Mouse (Mus musculus) neural tube, embryonic 13.5 days (tissue): Measurements from ENCODE around the gene Zfp202. TPM values are rescaled to one million over a fixed set of nuclear protein-coding genes. Genes with fewer than 3 reads are reported as not detected.
"Not testable (repeated sequence)": the region's sequence is repeated elsewhere in the genome, so short reads cannot be mapped to it uniquely, and the experiment has no call there.

Source experiments
- ATAC-seq: fragments of 200-750 bp; cut with Nextera tagmentation; 2 replicates; pipeline ENCODE4 v1.8.0; 2017; ENCODE audit warnings: low read depth, mild to moderate bottlenecking, moderate TSS enrichment, moderate library complexity
- H3K27ac ChIP-seq: fragments of 300-500 bp; sonication (generic); replicated peaks from 2 replicates; pipeline ENCODE4 v1.5.1; 2015; ENCODE audit warnings: moderate library complexity, mild to moderate bottlenecking, inconsistent platforms
- H3K27me3 ChIP-seq: fragments of 300-500 bp; sonication (generic); 2 replicates; pipeline ENCODE4 v1.6.1; 2015; ENCODE audit warnings: mild to moderate bottlenecking, inconsistent platforms
- H3K36me3 ChIP-seq: fragments of 300-500 bp; sonication (generic); 2 replicates; pipeline ENCODE4 v1.6.1; 2015; ENCODE audit warnings: mild to moderate bottlenecking, inconsistent platforms
- H3K4me1 ChIP-seq: fragments of 300-500 bp; sonication (generic); replicated peaks from 2 replicates; pipeline ENCODE4 v1.6.1; 2015; ENCODE audit warnings: inconsistent platforms
- H3K4me2 ChIP-seq: fragments of 300-500 bp; sonication (generic); 2 replicates; pipeline ENCODE4 v1.6.1; 2015; ENCODE audit warnings: inconsistent platforms, mild to moderate bottlenecking, moderate library complexity
- H3K4me3 ChIP-seq: fragments of 300-500 bp; sonication (generic); 2 replicates; pipeline ENCODE4 v1.5.1; 2015; ENCODE audit warnings: mild to moderate bottlenecking, inconsistent platforms
- H3K9ac ChIP-seq: fragments of 300-500 bp; sonication (generic); 2 replicates; pipeline ENCODE4 v1.6.1; 2015; ENCODE audit warnings: moderate library complexity, mild to moderate bottlenecking, inconsistent platforms
- H3K9me3 ChIP-seq: fragments of 300-500 bp; sonication (generic); 2 replicates; pipeline ENCODE4 v1.6.1; 2016; ENCODE audit warnings: inconsistent platforms
- WGBS: fragments of 180-500 bp; shearing (Covaris S2); methylation state at CpG from one replicate; pipeline ENCODE4 v1.1.7; 2015; 5-methylcytosine and 5-hydroxymethylcytosine counted together
- polyA plus RNA-seq: library from polyadenylated mRNA; unstranded; fragments of >200 nt; fragmentation: Nextera tagmentation; extraction: Ambion mirVana; gene quantifications from 2 replicates; pipeline ENCODE4 v1.2.1, GENCODE M21; 2015

The Zfp202 gene
- 8.2 and 9.2 TPM in 2 replicates for polyA plus RNA-seq

DNA sequence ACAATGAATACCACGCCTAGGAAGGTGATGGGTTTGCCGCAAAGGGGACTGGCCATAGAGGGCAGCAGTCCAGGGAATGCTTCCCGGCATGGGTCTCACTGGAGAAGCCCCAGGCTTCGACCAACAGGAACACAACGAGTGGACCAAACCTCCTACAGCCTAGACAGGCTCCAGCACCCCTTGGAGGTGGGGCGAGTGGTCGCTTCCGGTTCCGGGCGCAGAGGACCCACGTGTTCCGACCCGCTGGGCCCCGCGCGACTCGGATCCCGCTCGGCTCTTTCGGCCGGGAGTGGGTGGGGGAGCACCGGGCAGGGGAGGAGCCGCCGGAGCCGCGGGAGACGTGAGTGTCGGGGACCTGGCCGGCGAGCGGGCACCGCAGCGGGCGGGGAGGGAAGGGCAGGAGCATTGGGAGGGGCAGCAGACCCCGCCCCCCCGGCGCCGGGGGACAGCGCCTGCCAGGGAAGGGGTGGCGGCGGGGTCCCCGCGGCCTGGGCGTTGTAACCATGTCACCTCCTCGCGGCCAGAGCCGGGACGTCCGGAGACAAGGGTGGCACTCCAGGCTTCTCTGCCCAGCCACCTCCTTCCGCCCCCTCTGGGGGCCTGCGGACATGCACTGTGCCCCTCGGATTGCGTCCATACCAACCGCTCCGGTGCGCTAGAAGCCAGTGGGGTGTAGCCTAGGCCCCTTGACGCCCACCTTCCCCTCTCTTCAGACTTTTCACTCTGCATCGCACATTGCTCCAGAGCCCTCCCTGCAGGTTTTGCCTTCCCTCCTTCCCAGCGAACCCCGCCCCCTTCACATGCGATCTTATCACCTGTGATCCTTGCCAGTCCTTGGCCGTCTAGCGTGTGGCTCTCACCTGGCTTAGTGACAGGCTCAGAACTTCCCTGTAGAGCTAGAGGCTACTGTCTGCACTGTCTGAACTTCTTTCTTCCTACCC, at the start of gene Zfp202:
Zfp202 (plus strand) TSS at position 219 of the 941 bp plus-strand sequence.
- under 1% methylated on average over 44 of the region's 63 CpGs for WGBS
- Histone ChIP-seq H3K36me3 (no peaks in the 10 kb centered on the region), H3K27ac (peak within 1 kb of the TSS; percentile 74), H3K4me2 (peak within 1 kb of the TSS; percentile 68), H3K4me3 (peak within 1 kb of the TSS; percentile 83), H3K4me1 (peaks cover 20% of the 10 kb centered on the region), H3K9me3 (no peaks in the 10 kb centered on the region), H3K9ac (peak within 1 kb of the TSS; percentile 90), H3K27me3 (no peaks in the 10 kb centered on the region)
- peak; percentile 98 for ATAC-seq

DNA sequence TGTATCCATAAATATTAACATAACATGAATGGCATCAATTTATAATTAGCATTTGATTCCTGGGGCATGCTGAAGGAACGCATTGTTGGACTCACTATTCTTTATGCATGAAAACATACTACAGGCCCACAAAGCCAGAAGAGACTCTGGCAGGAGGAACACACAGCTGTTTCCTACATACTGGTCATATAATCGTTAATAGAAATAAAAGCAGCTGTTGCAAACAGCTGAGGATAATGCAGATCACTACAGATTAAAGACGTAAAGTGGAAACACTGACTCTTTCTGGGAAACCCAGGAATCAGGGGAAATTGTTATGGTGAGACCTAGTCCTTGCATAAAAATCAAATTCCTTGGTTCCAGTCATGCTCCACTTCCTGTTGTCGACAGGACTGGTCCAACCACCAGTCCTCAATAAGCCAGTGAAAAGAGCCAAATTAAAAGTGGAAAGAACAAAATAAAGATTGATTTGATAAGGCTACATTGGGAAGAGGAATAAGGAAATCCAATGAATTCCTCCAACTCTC, 36.9 kb upstream of the Zfp202 start:
- H3K4me2 ChIP-seq = no peak overlapping the region
- no peaks in the 10 kb centered on the region for H3K9me3 ChIP-seq
- 77% methylated on average over 4 of the region's 4 CpGs for WGBS
- H3K4me3 ChIP-seq = no peak overlapping the region
- no peak overlapping the region for H3K9ac ChIP-seq
- ATAC-seq = no peak
- no peaks in the 10 kb centered on the region for H3K4me1 ChIP-seq
- no peaks in the 10 kb centered on the region for H3K27me3 ChIP-seq
- no peak overlapping the region for H3K27ac ChIP-seq
- no peaks in the 10 kb centered on the region for H3K36me3 ChIP-seq

GRCm38 (mm10) chr9:40166446-40166845, 25.7 kb upstream of the Zfp202 start:
- WGBS = 97% methylated on average over 1 of the region's 1 CpGs
- H3K27me3 ChIP-seq = no peaks in the 10 kb centered on the region

DNA sequence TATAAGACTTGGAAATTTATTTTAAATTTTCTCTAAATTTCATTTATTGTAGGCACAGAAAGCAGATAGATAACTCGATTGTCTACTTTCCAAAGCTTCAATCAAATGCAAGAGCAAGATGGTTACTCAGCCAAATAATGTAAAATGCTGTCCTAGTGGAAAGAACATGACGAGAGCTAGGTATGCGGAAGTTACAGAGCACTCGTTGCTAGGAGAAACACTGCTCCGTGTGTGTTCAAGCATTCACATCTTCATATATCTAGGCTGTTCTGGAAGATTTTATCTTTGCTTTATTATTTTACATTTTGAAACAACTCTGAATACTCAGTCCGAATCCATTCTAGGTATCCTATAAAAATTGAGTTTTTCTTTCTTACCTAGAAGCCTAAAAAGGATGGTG, 15.1 kb upstream of the Zfp202 start:
- WGBS = 85% methylated on average over 6 of the region's 6 CpGs
- ATAC-seq = no peak
- H3K4me2 ChIP-seq = no peak overlapping the region
- no peak overlapping the region for H3K27ac ChIP-seq
- no peaks in the 10 kb centered on the region for H3K36me3 ChIP-seq
- H3K9me3 ChIP-seq = no peaks in the 10 kb centered on the region
- H3K4me1 ChIP-seq = no peaks in the 10 kb centered on the region
- H3K27me3 ChIP-seq = no peaks in the 10 kb centered on the region
- no peak overlapping the region for H3K9ac ChIP-seq
- no peak overlapping the region for H3K4me3 ChIP-seq

More at GRCm38 (mm10) chr9:40166446-40166845, 25.7 kb upstream of the Zfp202 start:
- Histone ChIP-seq H3K36me3 (no peaks in the 10 kb centered on the region), H3K4me1 (no peaks in the 10 kb centered on the region), H3K9ac (no peak overlapping the region), H3K4me2 (no peak overlapping the region), H3K4me3 (no peak overlapping the region), H3K27ac (no peak overlapping the region), H3K9me3 (no peaks in the 10 kb centered on the region)
- no peak for ATAC-seq

- H3K27me3 ChIP-seq = no peaks in the 10 kb centered on the region
- WGBS = 89% methylated on average over 5 of the region's 5 CpGs
- H3K9ac ChIP-seq = no peak within 1 kb of the TSS
- H3K4me1 ChIP-seq = no peaks in the 10 kb centered on the region
- H3K9me3 ChIP-seq = no peaks in the 10 kb centered on the region
- no peaks in the 10 kb centered on the region for H3K36me3 ChIP-seq
- ATAC-seq = no peak
- H3K27ac ChIP-seq = no peak within 1 kb of the TSS
- H3K4me2 ChIP-seq = no peak within 1 kb of the TSS
- H3K4me3 ChIP-seq = no peak within 1 kb of the TSS
Measured at GRCm38 (mm10) chr9:40180620-40181019, 11.5 kb upstream of the Zfp202 start, which contains the start of gene Olfr986. Olfr986 (plus strand) TSS chr9:40180920.

GRCm38 (mm10) chr9:40185166-40185565, 7.0 kb upstream of the Zfp202 start:
- H3K4me2 ChIP-seq, H3K9me3 ChIP-seq, H3K9ac ChIP-seq, H3K27me3 ChIP-seq, H3K27ac ChIP-seq, H3K4me1 ChIP-seq, H3K36me3 ChIP-seq, ATAC-seq, H3K4me3 ChIP-seq: not testable (repeated sequence)
- 60% methylated on average over 2 of the region's 2 CpGs for WGBS

DNA sequence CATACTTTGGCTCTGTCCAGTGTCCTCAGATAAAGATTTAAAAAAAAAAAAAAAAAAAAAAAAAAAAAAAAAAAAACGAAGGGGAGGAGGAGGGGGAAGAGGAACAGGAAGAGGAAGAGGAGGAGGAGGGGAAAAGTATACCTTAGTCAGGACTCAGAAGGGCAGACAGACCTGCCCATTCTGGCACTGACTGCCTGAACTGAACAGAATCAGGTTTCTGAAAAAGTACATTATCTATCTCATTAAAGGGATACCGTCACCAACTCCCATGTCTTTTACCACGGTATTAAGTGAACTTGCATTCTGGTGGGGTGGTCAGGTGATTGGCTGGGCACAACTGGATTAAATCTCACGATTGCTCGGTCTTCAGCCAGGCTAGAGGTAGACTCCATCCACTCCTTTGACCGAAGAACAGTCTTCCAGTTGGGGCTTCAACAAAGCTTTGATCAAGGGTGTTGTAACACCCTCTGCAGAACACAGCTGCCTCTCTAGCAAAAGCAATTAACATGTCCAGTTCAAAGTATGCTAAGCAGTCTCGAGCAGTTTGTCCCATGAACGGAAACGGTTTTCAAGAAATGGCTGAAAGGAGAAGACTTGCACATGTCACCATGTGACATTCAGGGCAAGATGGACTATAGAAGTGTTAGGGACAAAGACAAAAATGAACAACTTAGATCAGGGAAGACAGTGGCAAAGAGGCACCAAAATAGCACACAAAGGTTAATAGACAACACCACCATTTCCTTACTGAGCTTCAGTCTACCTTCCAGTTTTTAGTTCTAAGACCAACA, 835 bp upstream of the Zfp202 start:
- H3K9me3 ChIP-seq = no peaks in the 10 kb centered on the region
- peak; percentile 15; the same call in 1 of the 2 replicates for ATAC-seq
- H3K9ac ChIP-seq = peak overlapping the region; percentile 90
- H3K4me3 ChIP-seq = peak overlapping the region; percentile 83
- H3K4me2 ChIP-seq = peak overlapping the region; percentile 68
- no peaks in the 10 kb centered on the region for H3K36me3 ChIP-seq
- 93% methylated on average over 8 of the region's 9 CpGs for WGBS
- no peaks in the 10 kb centered on the region for H3K27me3 ChIP-seq
- H3K4me1 ChIP-seq = peaks cover 20% of the 10 kb centered on the region
- peak overlapping the region; percentile 74; the same call in 1 of the 2 replicates for H3K27ac ChIP-seq

DNA sequence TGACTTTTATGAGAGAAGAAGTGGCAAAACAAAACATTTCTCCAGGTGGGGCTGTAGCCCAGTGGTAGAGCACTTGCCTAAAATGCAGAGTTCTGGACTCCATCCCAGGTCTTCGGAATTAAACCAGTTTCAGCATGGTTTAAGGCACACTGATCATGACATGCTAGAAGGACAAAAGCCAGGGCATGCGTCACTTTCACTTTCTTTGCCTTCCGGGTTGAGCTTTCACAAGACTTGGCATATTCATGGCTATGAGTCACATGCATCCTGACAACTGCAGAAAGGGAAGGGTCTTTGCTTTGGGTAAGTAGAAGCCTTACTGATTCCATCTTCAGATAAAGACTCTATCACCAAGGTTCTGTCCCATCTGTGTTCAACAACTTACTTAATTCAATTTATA, 3.9 kb downstream of the Zfp202 start:
- no peak for ATAC-seq
- Histone ChIP-seq H3K4me1 (peaks cover 20% of the 10 kb centered on the region), H3K27ac (no peak overlapping the region), H3K36me3 (no peaks in the 10 kb centered on the region), H3K4me3 (no peak overlapping the region), H3K9me3 (no peaks in the 10 kb centered on the region), H3K4me2 (no peak overlapping the region), H3K9ac (no peak overlapping the region), H3K27me3 (no peaks in the 10 kb centered on the region)
- 88% methylated on average over 3 of the region's 3 CpGs for WGBS

DNA sequence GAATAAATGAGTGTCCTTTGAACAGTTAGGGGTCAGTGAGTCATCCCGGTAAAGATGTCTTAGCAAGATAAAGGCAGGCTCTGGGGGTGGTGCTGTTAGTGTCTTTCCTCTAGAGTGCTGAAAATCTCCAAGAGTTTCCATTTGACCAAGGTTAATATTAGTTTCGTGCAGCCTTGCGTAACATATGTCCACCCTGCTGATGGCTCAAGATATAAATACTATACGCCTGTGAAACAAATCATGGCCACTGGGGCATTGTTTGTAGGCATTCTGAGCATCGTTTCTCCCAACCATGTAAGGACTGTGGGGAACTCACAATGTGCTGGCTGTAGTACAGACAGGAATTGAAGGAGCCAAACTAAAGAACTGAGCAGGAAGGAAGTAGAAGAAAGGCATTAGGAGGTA, 14.4 kb downstream of the Zfp202 start:
- Histone ChIP-seq H3K9ac (no peak overlapping the region), H3K9me3 (no peaks in the 10 kb centered on the region), H3K27ac (no peak overlapping the region), H3K4me3 (no peak overlapping the region), H3K4me1 (no peaks in the 10 kb centered on the region), H3K36me3 (peaks cover 52% of the 10 kb centered on the region), H3K4me2 (no peak overlapping the region), H3K27me3 (no peaks in the 10 kb centered on the region)
- ATAC-seq = no peak
- 77% methylated on average over 5 of the region's 5 CpGs for WGBS

DNA sequence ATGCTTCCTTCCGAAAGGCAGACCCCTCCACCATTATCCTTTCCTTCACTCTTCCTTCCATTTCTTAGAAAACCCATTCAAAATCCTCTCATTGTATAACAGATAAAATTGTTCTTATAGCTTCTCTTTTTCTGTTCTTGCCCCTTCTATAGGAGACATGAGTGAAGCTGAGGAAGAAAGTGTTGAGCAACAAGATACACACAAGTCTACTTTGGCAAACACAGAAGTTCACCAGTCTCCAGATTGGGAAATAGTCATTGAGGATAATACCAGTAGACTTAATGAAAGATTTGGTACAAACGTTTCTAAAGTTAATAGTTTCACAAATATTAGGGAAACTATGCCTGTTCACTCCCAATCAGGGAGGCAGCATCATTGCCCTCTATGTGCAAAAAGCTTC, 18.6 kb downstream of the Zfp202 start:
- Histone ChIP-seq H3K4me1 (no peaks in the 10 kb centered on the region), H3K27me3 (no peaks in the 10 kb centered on the region), H3K36me3 (peaks cover 83% of the 10 kb centered on the region), H3K9me3 (no peaks in the 10 kb centered on the region), H3K9ac (no peak overlapping the region), H3K4me3 (no peak overlapping the region), H3K4me2 (no peak overlapping the region), H3K27ac (no peak overlapping the region)
- no peak for ATAC-seq
- 85% methylated on average over 2 of the region's 2 CpGs for WGBS

DNA sequence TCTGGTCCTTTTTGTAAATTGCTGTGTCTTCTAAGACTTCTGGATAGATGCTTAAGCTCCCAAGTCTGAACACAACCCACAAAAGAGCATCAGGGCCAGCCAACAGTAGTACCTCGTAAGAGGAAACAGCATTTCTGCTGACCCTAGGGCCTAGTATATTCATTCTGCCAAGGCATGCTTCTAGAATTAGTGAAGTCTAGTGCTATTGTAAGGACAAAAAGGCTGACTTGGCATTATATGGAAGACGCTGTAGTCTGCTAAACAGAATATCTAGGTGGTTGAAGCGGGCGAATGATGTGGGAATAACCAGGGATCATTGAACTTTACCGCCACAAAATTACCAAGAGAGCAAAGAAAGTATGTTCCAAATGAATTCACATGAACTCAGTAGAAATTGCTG, 21.9 kb downstream of the Zfp202 start:
- Histone ChIP-seq H3K9ac (no peak overlapping the region), H3K4me2 (no peak overlapping the region), H3K27me3 (no peaks in the 10 kb centered on the region), H3K4me3 (no peak overlapping the region), H3K4me1 (no peaks in the 10 kb centered on the region), H3K9me3 (no peaks in the 10 kb centered on the region), H3K36me3 (peaks cover 58% of the 10 kb centered on the region), H3K27ac (no peak overlapping the region)
- WGBS = 93% methylated on average over 5 of the region's 5 CpGs
- ATAC-seq = no peak

- no peaks in the 10 kb centered on the region for H3K4me1 ChIP-seq
- H3K9ac ChIP-seq = no peak overlapping the region
- no peak overlapping the region for H3K4me2 ChIP-seq
- no peaks in the 10 kb centered on the region for H3K9me3 ChIP-seq
- no peaks in the 10 kb centered on the region for H3K27me3 ChIP-seq
- H3K27ac ChIP-seq = no peak overlapping the region
- WGBS = 80% methylated on average over 4 of the region's 4 CpGs
- H3K36me3 ChIP-seq = peaks cover 32% of the 10 kb centered on the region
- no peak overlapping the region for H3K4me3 ChIP-seq
- ATAC-seq = no peak
Measured at GRCm38 (mm10) chr9:40216651-40217050, 24.5 kb downstream of the Zfp202 start.
